Mouse (Mus musculus) MEL (cell line): ENCODE measurements around the gene Slc4a8. TPM values are rescaled to one million over a fixed set of nuclear protein-coding genes. Genes with fewer than 3 reads are reported as not detected.
"Not testable (repeated sequence)": the region's sequence is repeated elsewhere in the genome, so short reads cannot be mapped to it uniquely, and the experiment has no call there.

Source experiments
- DNase-seq: peaks from one replicate; pipeline ENCODE4 v3.0.0; 2011; ENCODE audit warnings: low read depth, low spot score
- H3K27ac ChIP-seq: 2 replicates; pipeline ENCODE4 v1.5.1; 2012; ENCODE audit warnings: low read depth, mild to moderate bottlenecking, control low read depth, low read length, moderate library complexity; ENCODE audit not compliant: control insufficient read depth
- H3K27me3 ChIP-seq, 2 experiments: fragments of 150-350 bp in 1 of 2; sonication (generic) in 1 of 2; 2 replicates each; pipeline ENCODE4 v1.6.1; 2012; ENCODE audit warnings: low read length in 2 of 2, mild to moderate bottlenecking in 2 of 2, improper control_type of control experiment in 1 of 2, moderate library complexity in 1 of 2; ENCODE audit not compliant: insufficient read depth in 2 of 2, control insufficient read depth in 1 of 2
- H3K36me3 ChIP-seq, 2 experiments: 2 replicates each; pipeline ENCODE4 v1.6.1; 2012 to 2014; ENCODE audit warnings: low read length in 2 of 2, improper control_type of control experiment in 1 of 2, inconsistent platforms in 1 of 2, mild to moderate bottlenecking in 1 of 2; ENCODE audit not compliant: insufficient read depth in 2 of 2, control insufficient read depth in 1 of 2
- H3K4me1 ChIP-seq, 2 experiments: fragments of 150-350 bp in 1 of 2; sonication (generic) in 1 of 2; 2 replicates each; pipeline ENCODE4 v1.6.1; 2012; ENCODE audit warnings: low read length in 2 of 2, improper control_type of control experiment in 1 of 2, mild to moderate bottlenecking in 1 of 2; ENCODE audit not compliant: insufficient read depth in 2 of 2, control insufficient read depth in 1 of 2
- H3K4me3 ChIP-seq, 2 experiments: fragments of 150-350 bp in 1 of 2; sonication (generic) in 1 of 2; 2 replicates each; pipeline ENCODE4 v1.5.1; 2012; ENCODE audit warnings: low read depth in 2 of 2, low read length in 2 of 2, mild to moderate bottlenecking in 2 of 2, moderate library complexity in 2 of 2, control low read depth in 1 of 2, improper control_type of control experiment in 1 of 2; ENCODE audit not compliant: control insufficient read depth in 1 of 2, insufficient read depth in 1 of 2
- H3K79me2 ChIP-seq: 2 replicates; pipeline ENCODE4 v1.6.1; 2012; ENCODE audit warnings: mild to moderate bottlenecking, low read length, moderate library complexity; ENCODE audit not compliant: control insufficient read depth, poor library complexity, insufficient read depth
- H3K9ac ChIP-seq: 2 replicates; pipeline ENCODE4 v1.6.1; 2012; ENCODE audit warnings: low read depth, mild to moderate bottlenecking, control low read depth, low read length, moderate library complexity; ENCODE audit not compliant: control insufficient read depth, poor library complexity, severe bottlenecking
- H3K9me3 ChIP-seq: fragments of 150-350 bp; sonication (generic); replicated peaks from 2 replicates; pipeline ENCODE4 v1.6.1; 2012; ENCODE audit warnings: mild to moderate bottlenecking, low read length, improper control_type of control experiment, moderate library complexity; ENCODE audit not compliant: insufficient read depth
- BHLHE40 ChIP-seq: IDR thresholded peaks from 2 replicates; pipeline ENCODE4 v1.6.1; 2012; ENCODE audit warnings: low read depth, mild to moderate bottlenecking, inconsistent platforms, low read length, improper control_type of control experiment, borderline replicate concordance
- CHD1 ChIP-seq: IDR thresholded peaks from 2 replicates; pipeline ENCODE4 v1.6.1; 2012; ENCODE audit warnings: low read depth, mild to moderate bottlenecking, inconsistent platforms, low read length, improper control_type of control experiment
- CHD2 ChIP-seq: IDR thresholded peaks from 2 replicates; pipeline ENCODE4 v1.6.1; 2011; ENCODE audit warnings: low read length, improper control_type of control experiment
- E2F4 ChIP-seq: IDR thresholded peaks from 2 replicates; pipeline ENCODE4 v1.6.1; 2011; ENCODE audit warnings: low read depth, low read length, improper control_type of control experiment, borderline replicate concordance
- EP300 ChIP-seq, 2 experiments: IDR thresholded peaks; 2 replicates each; pipeline ENCODE4 v1.6.1; 2011; ENCODE audit warnings: improper control_type of control experiment in 2 of 2, low read length in 2 of 2, low read depth in 1 of 2, mild to moderate bottlenecking in 1 of 2
- GATA1 ChIP-seq: IDR thresholded peaks from 2 replicates; pipeline ENCODE4 v1.6.1; 2011; ENCODE audit warnings: low read depth, low read length, improper control_type of control experiment
- MXI1 ChIP-seq: IDR thresholded peaks from 2 replicates; pipeline ENCODE4 v1.6.1; 2011; ENCODE audit warnings: mild to moderate bottlenecking, low read depth, low read length, improper control_type of control experiment
- MYC ChIP-seq: IDR thresholded peaks from 2 replicates; pipeline ENCODE4 v1.6.1; 2011; ENCODE audit warnings: low read depth, mild to moderate bottlenecking, low read length, improper control_type of control experiment, moderate library complexity
- POLR2A ChIP-seq, 2 experiments: IDR thresholded peaks; 2 replicates each; pipeline ENCODE4 v1.6.1; 2011 to 2012; ENCODE audit warnings: low read length in 2 of 2, mild to moderate bottlenecking in 2 of 2, control low read depth in 1 of 2, improper control_type of control experiment in 1 of 2, low read depth in 1 of 2, moderate library complexity in 1 of 2; ENCODE audit not compliant: control insufficient read depth in 1 of 2, insufficient read depth in 1 of 2, poor library complexity in 1 of 2
- POLR2AphosphoS5 ChIP-seq: IDR thresholded peaks from 2 replicates; pipeline ENCODE4 v1.6.1; 2012; ENCODE audit warnings: low read depth, borderline replicate concordance, mild to moderate bottlenecking, inconsistent platforms, low read length, moderate library complexity, mixed read lengths
- SMC3 ChIP-seq: IDR thresholded peaks from 2 replicates; pipeline ENCODE4 v1.6.1; 2011; ENCODE audit warnings: low read depth, low read length, improper control_type of control experiment
- TBP ChIP-seq: IDR thresholded peaks from 2 replicates; pipeline ENCODE4 v1.8.0; 2011; ENCODE audit warnings: low read depth, low read length, improper control_type of control experiment
- TCF12 ChIP-seq: IDR thresholded peaks from 2 replicates; pipeline ENCODE4 v1.6.1; 2014; ENCODE audit warnings: low read depth, mild to moderate bottlenecking, inconsistent platforms, low read length, improper control_type of control experiment, moderate library complexity
- UBTF ChIP-seq: IDR thresholded peaks from 2 replicates; pipeline ENCODE4 v1.6.1; 2012; ENCODE audit warnings: low read depth, mild to moderate bottlenecking, inconsistent platforms, low read length, improper control_type of control experiment, moderate library complexity, borderline replicate concordance; ENCODE audit not compliant: insufficient read depth
- USF1 ChIP-seq: IDR thresholded peaks from 2 replicates; pipeline ENCODE4 v1.6.1; 2014; ENCODE audit warnings: low read depth, mild to moderate bottlenecking, inconsistent platforms, low read length, improper control_type of control experiment, moderate library complexity
- ZKSCAN1 ChIP-seq: IDR thresholded peaks from 2 replicates; pipeline ENCODE4 v1.6.1; 2012; ENCODE audit warnings: low read depth, mild to moderate bottlenecking, inconsistent platforms, low read length, improper control_type of control experiment, moderate library complexity
- polyA plus RNA-seq, 2 experiments: library from polyadenylated mRNA; stranded (reverse) in 1 of 2; unstranded in 1 of 2; fragments of >175 nt in 1 of 2; fragments of >200 nt in 1 of 2; gene quantifications; 2 replicates each; pipeline versions ENCODE4 v1.2.1 to v1.2.4; 2012; ENCODE audit warnings: low replicate concordance in 2 of 2, low read depth in 1 of 2; ENCODE audit not compliant: insufficient read length in 2 of 2, insufficient read depth in 1 of 2, missing spikeins in 1 of 2
- total RNA-seq: library from RNA; depleted of rRNA; stranded (reverse); fragments of 300-350 nt; gene quantifications from 2 replicates; pipeline ENCODE4 v1.2.3, GENCODE M21; 2012

The Slc4a8 gene
- total and polyA plus RNA-seq, 3 experiments: 0.35 to 2.5 TPM; not detected in 1

DNA sequence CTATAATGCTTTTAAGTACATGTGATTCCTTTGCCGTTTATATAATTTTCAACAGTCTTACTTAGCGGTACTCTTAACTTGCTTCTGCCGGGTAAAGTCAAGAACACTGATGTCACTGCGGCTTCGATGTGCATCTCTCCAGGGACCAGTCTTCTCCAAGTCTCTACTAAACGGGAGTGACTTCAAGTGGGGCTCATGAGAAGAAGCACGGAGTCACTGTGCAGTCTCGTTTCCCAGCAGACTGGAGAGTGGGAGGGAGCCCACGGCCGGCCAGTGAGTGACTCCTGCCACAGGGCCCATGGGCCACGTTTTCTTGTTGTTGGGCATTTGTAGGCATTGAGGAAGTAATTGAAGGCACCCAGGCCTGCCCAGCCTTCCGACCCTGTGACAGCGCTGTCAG, 6.3 kb downstream of the Slc4a8 start:
- H3K79me2 ChIP-seq: no peaks in the 10 kb centered on the region
- no peaks in the 10 kb centered on the region for H3K36me3 ChIP-seq
- no peaks in the 10 kb centered on the region for H3K9me3 ChIP-seq
- H3K4me1 ChIP-seq: peaks cover 0 to 5% of the 10 kb centered on the region in 2 experiments; a peak in 3 of 4 replicates
- H3K27me3 ChIP-seq: no peaks in the 10 kb centered on the region; a peak in 1 of 4 replicates
- H3K4me3 ChIP-seq: no peak overlapping the region
- no peak overlapping the region for H3K9ac ChIP-seq
- no peak for DNase-seq
- TF ChIP-seq CHD1: no peak
- no peak for TF ChIP-seq MYC
- TF ChIP-seq POLR2AphosphoS5: no peak
- no peak for TF ChIP-seq TCF12
- TF ChIP-seq MXI1: no peak
- no peak for TF ChIP-seq POLR2A (IDR thresholded peaks at IDR 0.05; ENCODE audit: control insufficient read depth in 1 of 2, insufficient read depth in 1 of 2, low read depth in 1 of 2, low read length in 2 of 2, poor library complexity in 1 of 2)
- no peak for TF ChIP-seq UBTF
- no peak for TF ChIP-seq ZKSCAN1
- TF ChIP-seq, all 39 proteins: peak for 0
- no peak overlapping the region for H3K27ac ChIP-seq

DNA sequence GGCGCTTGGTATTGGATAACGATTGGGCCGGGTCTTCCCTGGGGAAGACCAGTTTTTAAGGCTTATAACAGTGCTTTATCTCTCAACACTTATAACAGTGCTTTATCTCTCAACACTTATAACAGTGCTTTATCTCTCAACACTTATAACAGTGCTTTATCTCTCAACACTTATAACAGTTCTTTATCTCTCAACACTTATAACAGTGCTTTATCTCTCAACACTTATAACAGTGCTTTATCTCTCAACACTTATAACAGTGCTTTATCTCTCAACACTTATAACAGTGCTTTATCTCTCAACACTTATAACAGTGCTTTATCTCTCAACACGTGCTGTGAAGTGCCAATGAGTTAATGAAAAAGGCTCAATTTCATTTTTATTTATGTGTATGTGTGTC, 7.5 kb downstream of the Slc4a8 start:
- not testable (repeated sequence) for H3K27me3 ChIP-seq, H3K9me3 ChIP-seq, H3K4me3 ChIP-seq, H3K4me1 ChIP-seq, DNase-seq, H3K36me3 ChIP-seq, H3K27ac ChIP-seq, H3K79me2 ChIP-seq, H3K9ac ChIP-seq
- TF ChIP-seq EP300 (IDR thresholded peaks at IDR 0.05; ENCODE audit: low read depth in 1 of 2, low read length in 2 of 2) (peak in 1 of 2 experiments; percentile 57; a peak in 1 of 4 replicates), GATA1 (peak; percentile 62), TCF12 (peak; percentile 64), BHLHE40 (peak; percentile 44; the same call in 1 of the 2 replicates)

DNA sequence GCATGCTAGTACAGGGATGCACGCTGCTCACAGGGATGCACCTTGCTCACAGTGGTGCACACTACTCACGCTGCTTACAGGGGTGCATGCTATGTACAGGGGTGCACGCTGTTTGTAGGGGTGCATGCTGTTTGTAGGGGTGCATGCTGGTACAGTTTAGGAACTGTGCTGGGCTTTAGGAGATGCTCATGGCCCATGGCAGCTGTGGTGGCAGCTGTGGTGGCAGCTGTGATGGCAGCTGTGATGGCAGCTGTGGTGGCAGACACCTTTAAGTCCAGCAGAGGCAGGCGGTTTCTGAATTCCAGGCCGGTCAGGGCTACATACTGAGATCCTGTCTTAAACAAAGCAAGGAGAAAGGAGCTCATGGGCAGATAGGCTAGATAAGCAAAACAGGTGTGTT, 8.8 kb downstream of the Slc4a8 start:
- Histone ChIP-seq H3K27me3 (no peaks in the 10 kb centered on the region), H3K27ac (no peak overlapping the region), H3K36me3 (no peaks in the 10 kb centered on the region), H3K4me1 (peaks cover 0 to 5% of the 10 kb centered on the region in 2 experiments; a peak in 3 of 4 replicates), H3K9ac (no peak overlapping the region), H3K79me2 (no peaks in the 10 kb centered on the region), H3K9me3 (no peaks in the 10 kb centered on the region), H3K4me3 (no peak overlapping the region)
- TF ChIP-seq CHD2 (no peak), BHLHE40 (no peak), TBP (no peak), USF1 (no peak), ZKSCAN1 (no peak), UBTF (no peak), E2F4 (no peak), SMC3 (no peak), GATA1 (no peak)
- no peak for DNase-seq
